Mouse (Mus musculus) heart, postnatal 0 days (tissue): Measurements from ENCODE around the gene Gm21637. TPM values are rescaled to one million over a fixed set of nuclear protein-coding genes. Genes with fewer than 3 reads are reported as not detected.
"Not testable (repeated sequence)": the region's sequence is repeated elsewhere in the genome, so short reads cannot be mapped to it uniquely, and the experiment has no call there.

Experiments used
- ATAC-seq: fragments of 200-750 bp; cut with Nextera tagmentation; 2 replicates; pipeline ENCODE4 v1.8.0; 2017; ENCODE audit warnings: low read depth, moderate number of reproducible peaks, moderate library complexity; ENCODE audit not compliant: insufficient read depth
- DNase-seq: peaks from one replicate; pipeline ENCODE4 v3.0.0-alpha.2; 2016; ENCODE audit warnings: low spot score
- H3K27ac ChIP-seq: fragments of 300-500 bp; sonication (generic); 2 replicates; pipeline ENCODE4 v1.5.1; 2014; ENCODE audit warnings: low read depth, mild to moderate bottlenecking
- H3K27me3 ChIP-seq: fragments of 300-500 bp; sonication (generic); 2 replicates; pipeline ENCODE4 v1.6.1; 2014; ENCODE audit warnings: low read length, mixed read lengths; ENCODE audit not compliant: control insufficient read depth, insufficient read depth
- H3K36me3 ChIP-seq: fragments of 300-500 bp; sonication (generic); replicated peaks from 2 replicates; pipeline ENCODE4 v1.6.1; 2014; ENCODE audit warnings: low read length, mixed read lengths; ENCODE audit not compliant: control insufficient read depth, insufficient read depth
- H3K4me1 ChIP-seq: fragments of 300-500 bp; sonication (generic); 2 replicates; pipeline ENCODE4 v1.6.1; 2014; ENCODE audit warnings: antibody characterized with exemption; ENCODE audit not compliant: control insufficient read depth, insufficient read depth
- H3K4me2 ChIP-seq: fragments of 300-500 bp; sonication (generic); 2 replicates; pipeline ENCODE4 v1.6.1; 2014; ENCODE audit warnings: low read depth, mild to moderate bottlenecking, low read length, moderate library complexity
- H3K4me3 ChIP-seq: fragments of 300-500 bp; sonication (generic); 2 replicates; pipeline ENCODE4 v1.5.1; 2014; ENCODE audit warnings: low read depth, low read length
- H3K9ac ChIP-seq: fragments of 300-500 bp; sonication (generic); replicated peaks from 2 replicates; pipeline ENCODE4 v1.6.1; 2014; ENCODE audit warnings: low read depth, low read length, mixed read lengths
- H3K9me3 ChIP-seq: fragments of 300-500 bp; sonication (generic); replicated peaks from 2 replicates; pipeline ENCODE4 v1.6.1; 2016; ENCODE audit warnings: low read length; ENCODE audit not compliant: control insufficient read depth
- WGBS: fragments of 180-500 bp; shearing (Covaris S2); extraction: QIAGEN DNeasy Blood & Tissue Kit; methylation state at CpG from one replicate; pipeline ENCODE4 v1.1.7; 2014; 5-methylcytosine and 5-hydroxymethylcytosine counted together
- polyA plus RNA-seq: library from polyadenylated mRNA; unstranded; fragments of >200 nt; fragmentation: Nextera tagmentation; extraction: Ambion mirVana; gene quantifications from 2 replicates; pipeline ENCODE4 v1.2.1, GENCODE M21; 2015
- total RNA-seq: library from RNA; depleted of rRNA; stranded (reverse); fragments of >200 nt; gene quantifications from 2 replicates; pipeline ENCODE4 v1.2.3, GENCODE M21; 2014; ENCODE audit warnings: low replicate concordance; rRNA removed

Gm21637 gene
- not detected in 2 replicates for total RNA-seq
- not detected in 2 replicates for polyA plus RNA-seq

DNA sequence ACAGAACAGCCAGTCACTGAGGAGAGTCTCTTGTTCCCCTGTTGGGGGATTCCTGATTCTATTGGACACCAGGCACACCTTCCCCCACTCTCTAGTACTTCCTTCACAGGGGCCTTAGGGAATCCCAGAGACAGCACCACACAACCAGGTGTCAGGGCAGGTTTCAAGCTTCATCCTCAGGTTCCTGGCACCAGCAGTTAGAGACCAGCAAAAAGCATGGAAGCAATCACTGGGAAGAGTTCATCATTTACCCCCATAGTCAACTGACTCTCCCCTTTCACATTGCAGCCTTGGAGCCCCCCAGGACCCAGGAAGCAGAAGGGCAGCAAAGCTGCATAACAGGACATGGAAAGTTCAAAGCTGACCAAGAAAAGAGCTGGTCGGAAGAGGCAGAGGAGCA, at the start of gene Gm21637:
Gm21637 (plus strand) TSS at position 301 of the 400 bp plus-strand sequence.
- ATAC-seq, H3K36me3 ChIP-seq, H3K27me3 ChIP-seq, H3K27ac ChIP-seq, DNase-seq, H3K9ac ChIP-seq, H3K4me2 ChIP-seq, H3K4me3 ChIP-seq, H3K9me3 ChIP-seq, H3K4me1 ChIP-seq: not testable (repeated sequence)
- WGBS, result no CpG with 5 or more reads among the region's 1 CpGs

Other genes starting within 250 kb of the Gm21637 start
- not detected in 2 replicates for gene Btbd35f25, start 244.9 kb upstream of the Gm21637 start, total RNA-seq
- not detected in 2 replicates for gene Btbd35f25, start 244.9 kb upstream of the Gm21637 start, polyA plus RNA-seq
- not detected in 2 replicates for gene Btbd35f22, start 85.8 kb downstream of the Gm21637 start, total RNA-seq
- not detected in 2 replicates for gene Btbd35f22, start 85.8 kb downstream of the Gm21637 start, polyA plus RNA-seq